Mouse (Mus musculus): ENCODE results near the gene Gm20479. TPM values are rescaled to one million over a fixed set of nuclear protein-coding genes. Genes with fewer than 3 reads are reported as not detected.
A peak's percentile ranks its signal among the peaks of the same experiment; 100 is the strongest.

Gene Gm20479
- polyA plus RNA-seq, 1 experiment from 2014 or later = 0.80 TPM

DNA sequence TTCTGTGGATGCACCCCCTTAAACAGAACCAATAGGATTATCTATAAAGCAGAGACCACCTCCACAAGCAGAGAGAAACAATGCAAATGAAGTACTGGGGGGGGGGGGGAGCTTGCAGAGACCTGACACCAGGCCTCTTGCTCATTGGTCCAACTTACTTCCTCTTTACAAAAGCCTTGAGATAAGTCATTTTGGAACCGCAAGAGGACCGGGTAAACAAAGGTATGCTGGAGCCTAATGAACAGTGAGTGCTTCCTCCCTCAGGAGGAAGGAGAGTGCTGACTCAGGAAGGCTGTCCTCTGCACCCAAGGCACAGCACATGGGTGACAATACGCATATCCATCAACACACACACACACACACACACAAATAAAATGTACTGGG, 368 bp upstream of the Gm20479 start:
- H3K9ac ChIP-seq (replicated peaks; ENCODE audit: low read length) = no peak overlapping the region; the same call in 1 of the 2 replicates
- H3K4me3 ChIP-seq (ENCODE audit: low read length) = peak overlapping the region; percentile 77; the same call in 1 of the 2 replicates
- peak overlapping the region; percentile 93 for H3K27ac ChIP-seq (ENCODE audit: low read length)
- 24% methylated on average over 3 of the region's 3 CpGs for WGBS
- peaks cover 32% of the 10 kb centered on the region for H3K4me1 ChIP-seq (ENCODE audit: insufficient read depth, low read length)
- no peak for ATAC-seq (ENCODE audit: low FRiP score, low TSS enrichment)
- H3K27me3 ChIP-seq (ENCODE audit: insufficient read depth, low read length) = peaks cover 5% of the 10 kb centered on the region; the same call in 1 of the 2 replicates
- no peaks in the 10 kb centered on the region for H3K9me3 ChIP-seq (ENCODE audit: low read length)
- H3K4me2 ChIP-seq (replicated peaks; ENCODE audit: low read depth, low read length) = peak overlapping the region; percentile 92
- peaks cover 5% of the 10 kb centered on the region; the same call in 1 of the 2 replicates for H3K36me3 ChIP-seq (ENCODE audit: insufficient read depth, low read length)

DNA sequence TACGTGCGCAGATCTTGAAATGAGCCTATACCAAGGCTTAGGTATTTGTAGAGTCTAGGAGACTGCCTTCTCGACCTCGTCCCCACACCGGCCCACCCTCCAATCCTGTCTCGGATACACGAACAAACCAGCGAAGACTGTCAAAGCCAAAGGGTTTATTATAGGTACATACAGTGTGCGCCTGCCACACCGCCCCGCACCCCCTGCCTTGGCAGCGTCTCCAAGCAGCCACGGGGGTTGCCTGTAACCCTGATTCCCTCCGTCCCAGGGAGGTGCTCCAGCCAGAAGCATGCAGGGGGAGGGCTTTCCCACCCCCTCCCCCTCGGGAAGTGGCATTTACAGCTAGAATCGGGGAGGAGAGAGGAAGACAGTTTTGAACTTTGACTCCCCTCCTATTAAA, 971 bp downstream of the Gm20479 start:
- 1% methylated on average over 16 of the region's 16 CpGs for WGBS
- Histone ChIP-seq H3K4me1 (ENCODE audit: insufficient read depth, low read length) (peaks cover 32% of the 10 kb centered on the region), H3K4me2 (replicated peaks; ENCODE audit: low read depth, low read length) (peak overlapping the region; percentile 92), H3K9me3 (ENCODE audit: low read length) (no peaks in the 10 kb centered on the region), H3K9ac (replicated peaks; ENCODE audit: low read length) (peak overlapping the region; percentile 67), H3K36me3 (ENCODE audit: insufficient read depth, low read length) (peaks cover 16% of the 10 kb centered on the region), H3K27me3 (ENCODE audit: insufficient read depth, low read length) (no peaks in the 10 kb centered on the region), H3K4me3 (ENCODE audit: low read length) (peak overlapping the region; percentile 77), H3K27ac (ENCODE audit: low read length) (peak overlapping the region; percentile 93)
- ATAC-seq (ENCODE audit: low FRiP score, low TSS enrichment) = peak; percentile 58

DNA sequence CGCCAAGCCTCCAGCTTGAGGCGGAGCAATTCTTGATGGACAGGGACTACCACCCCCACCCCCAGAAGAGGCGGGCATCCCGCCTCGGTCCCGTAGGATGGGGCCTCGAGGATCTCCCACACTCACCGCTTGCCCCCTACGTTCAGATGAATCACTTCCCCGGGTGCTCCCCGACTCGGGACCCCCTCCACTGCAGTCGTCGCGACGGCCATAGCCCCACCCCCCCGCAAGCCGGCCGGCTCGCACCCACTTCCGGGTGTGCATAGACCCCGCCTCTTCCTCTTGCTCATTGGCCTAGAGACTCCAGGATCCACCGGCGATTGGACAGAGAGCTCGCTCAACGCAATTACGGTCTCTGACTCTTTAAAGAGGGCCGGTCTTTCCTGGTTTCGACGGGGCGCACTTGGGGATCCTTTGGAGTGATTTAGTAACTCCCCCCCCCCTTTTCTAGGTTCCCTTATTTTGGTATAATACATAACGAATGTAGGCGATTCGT, 1.4 kb downstream of the Gm20479 start, which contains the start of gene Shkbp1:
Gene Shkbp1 (minus strand): TSS at position 275 of the 496 bp plus-strand sequence.
- H3K9ac ChIP-seq (replicated peaks; ENCODE audit: low read length) = peak within 1 kb of the TSS; percentile 68
- H3K9me3 ChIP-seq (ENCODE audit: low read length) = no peaks in the 10 kb centered on the region
- WGBS = under 1% methylated on average over 34 of the region's 34 CpGs
- peak within 1 kb of the TSS; percentile 93 for H3K27ac ChIP-seq (ENCODE audit: low read length)
- H3K36me3 ChIP-seq (ENCODE audit: insufficient read depth, low read length) = peaks cover 16% of the 10 kb centered on the region
- H3K4me1 ChIP-seq (ENCODE audit: insufficient read depth, low read length) = peaks cover 28% of the 10 kb centered on the region
- no peaks in the 10 kb centered on the region for H3K27me3 ChIP-seq (ENCODE audit: insufficient read depth, low read length)
- ATAC-seq (ENCODE audit: low FRiP score, low TSS enrichment) = peak; percentile 93
- peak within 1 kb of the TSS; percentile 77 for H3K4me3 ChIP-seq (ENCODE audit: low read length)
- H3K4me2 ChIP-seq (replicated peaks; ENCODE audit: low read depth, low read length) = peak within 1 kb of the TSS; percentile 92

DNA sequence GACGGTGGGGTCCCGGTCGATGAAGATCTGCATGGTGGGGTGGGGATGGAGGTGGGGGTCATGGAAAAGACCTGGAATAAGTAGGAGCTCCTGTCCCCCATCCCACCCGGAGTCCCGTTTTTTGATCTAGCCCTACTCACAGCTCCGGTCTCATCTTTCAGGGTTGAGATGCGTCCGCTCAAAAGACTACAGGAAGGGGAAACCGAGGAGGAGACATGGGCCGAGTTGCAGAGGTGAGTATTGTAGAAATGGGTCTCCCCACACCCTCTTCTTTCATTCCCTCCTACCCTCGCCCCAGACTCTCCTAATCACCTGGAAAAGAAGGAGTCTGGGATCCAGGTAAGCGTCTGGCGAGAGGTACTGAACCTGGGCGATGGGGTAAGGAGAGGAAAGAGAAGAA, 2.0 kb downstream of the Gm20479 start:
- no peaks in the 10 kb centered on the region for H3K9me3 ChIP-seq (ENCODE audit: low read length)
- peak overlapping the region; percentile 43; the same call in 1 of the 2 replicates for H3K27ac ChIP-seq (ENCODE audit: low read length)
- H3K27me3 ChIP-seq (ENCODE audit: insufficient read depth, low read length) = no peaks in the 10 kb centered on the region
- H3K4me1 ChIP-seq (ENCODE audit: insufficient read depth, low read length) = peaks cover 27% of the 10 kb centered on the region
- 7% methylated on average over 14 of the region's 14 CpGs for WGBS
- peak overlapping the region; percentile 92 for H3K4me2 ChIP-seq (replicated peaks; ENCODE audit: low read depth, low read length)
- ATAC-seq (ENCODE audit: low FRiP score, low TSS enrichment) = no peak
- peak overlapping the region; percentile 68 for H3K9ac ChIP-seq (replicated peaks; ENCODE audit: low read length)
- peak overlapping the region; percentile 77 for H3K4me3 ChIP-seq (ENCODE audit: low read length)
- H3K36me3 ChIP-seq (ENCODE audit: insufficient read depth, low read length) = peaks cover 21% of the 10 kb centered on the region

DNA sequence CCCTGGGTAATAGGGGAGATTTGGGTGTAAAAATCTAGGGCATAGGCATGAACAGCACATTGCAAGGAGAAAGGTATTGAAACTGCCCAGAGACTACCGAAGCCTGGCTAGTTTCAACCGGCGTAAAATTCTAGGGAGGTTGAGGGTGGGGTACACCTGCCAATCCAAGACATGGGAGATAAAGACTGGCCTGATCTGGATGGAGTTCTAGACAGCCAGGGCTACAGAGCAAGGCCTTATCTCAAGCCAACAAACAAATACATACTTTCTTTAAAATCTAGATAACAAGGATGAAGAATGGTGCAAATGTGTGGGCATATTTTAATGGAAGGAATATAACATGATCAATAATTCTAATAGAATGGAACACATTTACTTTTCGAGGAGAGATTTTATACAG, 2.4 kb downstream of the Gm20479 start:
- Histone ChIP-seq H3K4me1 (ENCODE audit: insufficient read depth, low read length) (peaks cover 27% of the 10 kb centered on the region), H3K4me2 (replicated peaks; ENCODE audit: low read depth, low read length) (peak overlapping the region; percentile 92), H3K9me3 (ENCODE audit: low read length) (no peaks in the 10 kb centered on the region), H3K9ac (replicated peaks; ENCODE audit: low read length) (peak overlapping the region; percentile 68; the same call in 1 of the 2 replicates), H3K27ac (ENCODE audit: low read length) (no peak overlapping the region), H3K36me3 (ENCODE audit: insufficient read depth, low read length) (peaks cover 24% of the 10 kb centered on the region), H3K4me3 (ENCODE audit: low read length) (peak overlapping the region; percentile 77), H3K27me3 (ENCODE audit: insufficient read depth, low read length) (no peaks in the 10 kb centered on the region)
- no peak; the same call in 1 of the 2 replicates for ATAC-seq (ENCODE audit: low FRiP score, low TSS enrichment)
- 43% methylated on average over 4 of the region's 4 CpGs for WGBS

DNA sequence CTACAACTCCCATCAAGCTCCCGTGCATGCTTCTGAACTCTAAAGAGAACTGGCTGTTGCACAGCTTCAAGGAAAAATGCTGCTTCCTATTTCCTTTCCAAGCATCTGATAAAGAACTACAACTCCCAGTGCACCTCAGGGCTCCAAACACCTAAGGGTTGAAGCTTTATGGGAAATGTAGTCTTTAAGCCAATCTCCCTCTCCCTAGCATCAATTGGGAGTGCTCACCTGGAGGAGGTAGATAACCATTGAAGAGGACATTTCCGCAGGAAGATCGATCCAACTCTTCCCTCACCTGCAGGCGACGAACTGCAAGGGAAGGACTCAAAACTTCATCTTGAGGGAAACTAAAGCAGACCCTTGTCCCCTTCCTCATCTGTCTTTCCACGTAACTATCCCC, 3.1 kb downstream of the Gm20479 start:
- WGBS = 11% methylated on average over 6 of the region's 6 CpGs

DNA sequence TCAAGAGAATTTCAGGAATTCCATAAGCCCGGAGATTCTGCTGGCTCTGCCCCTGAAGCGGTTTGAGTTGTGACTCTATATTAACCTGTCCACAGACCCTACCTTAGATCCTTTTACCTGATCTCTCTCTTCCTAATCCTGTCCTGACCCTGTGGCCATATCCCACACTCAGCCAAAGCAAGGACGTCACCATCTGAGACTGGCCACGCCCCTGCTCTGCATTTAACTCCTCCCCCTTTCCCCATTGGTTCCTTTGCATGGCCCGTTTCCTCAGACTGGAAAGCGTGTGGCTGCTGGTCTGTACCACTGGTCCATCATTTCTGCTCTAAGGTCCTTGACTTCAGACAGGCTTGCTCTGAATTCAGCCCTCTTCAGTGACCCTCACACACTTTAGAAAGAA, 11.8 kb downstream of the Gm20479 start:
- 22% methylated on average over 6 of the region's 6 CpGs for WGBS
- peak; percentile 50; the same call in 1 of the 2 replicates for ATAC-seq (ENCODE audit: low FRiP score, low TSS enrichment)
- peaks cover 31% of the 10 kb centered on the region for H3K36me3 ChIP-seq (ENCODE audit: insufficient read depth, low read length)
- no peak overlapping the region for H3K4me2 ChIP-seq (replicated peaks; ENCODE audit: low read depth, low read length)
- no peak overlapping the region for H3K9ac ChIP-seq (replicated peaks; ENCODE audit: low read length)
- no peaks in the 10 kb centered on the region for H3K4me1 ChIP-seq (ENCODE audit: insufficient read depth, low read length)
- H3K4me3 ChIP-seq (ENCODE audit: low read length) = no peak overlapping the region
- H3K27ac ChIP-seq (ENCODE audit: low read length) = no peak overlapping the region
- no peaks in the 10 kb centered on the region for H3K27me3 ChIP-seq (ENCODE audit: insufficient read depth, low read length)
- H3K9me3 ChIP-seq (ENCODE audit: low read length) = no peaks in the 10 kb centered on the region

More for the DNA sequence above, 3.1 kb downstream of the Gm20479 start:
- no peaks in the 10 kb centered on the region for H3K27me3 ChIP-seq (ENCODE audit: insufficient read depth, low read length)
- ATAC-seq (ENCODE audit: low FRiP score, low TSS enrichment) = 0 out of 2 replicates have a peak, but pooled peaks have one; percentile 17
- H3K4me2 ChIP-seq (replicated peaks; ENCODE audit: low read depth, low read length) = peak overlapping the region; percentile 92
- peak overlapping the region; percentile 77; the same call in 1 of the 2 replicates for H3K4me3 ChIP-seq (ENCODE audit: low read length)
- peaks cover 24% of the 10 kb centered on the region for H3K36me3 ChIP-seq (ENCODE audit: insufficient read depth, low read length)
- no peak overlapping the region for H3K9ac ChIP-seq (replicated peaks; ENCODE audit: low read length)
- peaks cover 27% of the 10 kb centered on the region for H3K4me1 ChIP-seq (ENCODE audit: insufficient read depth, low read length)
- H3K27ac ChIP-seq (ENCODE audit: low read length) = no peak overlapping the region
- H3K9me3 ChIP-seq (ENCODE audit: low read length) = no peaks in the 10 kb centered on the region

DNA sequence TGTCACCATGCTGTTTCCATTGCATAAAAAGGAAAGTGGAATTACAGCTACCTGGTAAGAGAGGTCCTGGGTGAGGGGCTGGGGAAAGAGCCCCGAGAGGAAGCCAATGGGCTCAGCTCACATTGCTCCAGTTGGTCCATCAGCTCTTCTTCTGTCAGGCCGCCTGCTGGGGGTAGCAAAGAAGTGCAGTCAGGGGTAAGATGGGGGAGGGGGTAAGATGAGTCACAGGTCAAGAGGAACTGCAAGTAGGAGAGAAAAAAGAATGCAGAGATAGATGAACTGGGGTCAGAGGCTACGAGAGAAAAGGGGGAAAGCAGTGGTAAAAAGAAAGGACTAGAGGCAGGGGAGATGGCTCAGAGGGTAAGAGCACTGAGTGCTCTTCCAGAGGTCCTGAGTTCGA, 14.6 kb downstream of the Gm20479 start:
- Histone ChIP-seq H3K9ac (replicated peaks; ENCODE audit: low read length) (no peak overlapping the region), H3K27me3 (ENCODE audit: insufficient read depth, low read length) (peaks cover 18% of the 10 kb centered on the region; the same call in 1 of the 2 replicates), H3K4me1 (ENCODE audit: insufficient read depth, low read length) (peaks cover 2% of the 10 kb centered on the region; the same call in 1 of the 2 replicates), H3K4me3 (ENCODE audit: low read length) (no peak overlapping the region), H3K36me3 (ENCODE audit: insufficient read depth, low read length) (peaks cover 16% of the 10 kb centered on the region; the same call in 1 of the 2 replicates), H3K4me2 (replicated peaks; ENCODE audit: low read depth, low read length) (no peak overlapping the region), H3K9me3 (ENCODE audit: low read length) (no peaks in the 10 kb centered on the region), H3K27ac (ENCODE audit: low read length) (no peak overlapping the region)
- WGBS = 48% methylated on average over 4 of the region's 4 CpGs
- ATAC-seq (ENCODE audit: low FRiP score, low TSS enrichment) = no peak

DNA sequence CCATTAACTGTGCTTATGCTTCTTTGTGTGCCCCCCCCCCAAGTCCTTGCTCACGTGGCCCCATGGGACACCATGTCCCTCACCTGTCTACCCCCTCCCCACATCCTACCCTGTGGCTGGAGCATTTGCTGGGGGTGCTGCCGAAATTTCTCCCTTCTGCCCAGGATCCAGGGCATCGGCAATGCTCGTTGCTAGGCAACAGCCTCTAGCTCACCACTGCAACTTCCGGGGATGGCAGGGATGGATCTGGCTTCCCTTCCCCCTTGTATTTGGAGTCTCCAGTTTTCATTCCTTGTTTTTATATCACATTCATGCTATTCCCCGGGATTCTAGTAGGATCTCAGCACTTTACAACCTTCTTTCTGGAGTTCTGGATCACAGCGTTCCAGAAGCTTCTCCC, 17.7 kb downstream of the Gm20479 start:
- H3K9me3 ChIP-seq (ENCODE audit: low read length) = no peaks in the 10 kb centered on the region
- peaks cover 8% of the 10 kb centered on the region; the same call in 1 of the 2 replicates for H3K36me3 ChIP-seq (ENCODE audit: insufficient read depth, low read length)
- H3K4me2 ChIP-seq (replicated peaks; ENCODE audit: low read depth, low read length) = no peak overlapping the region
- no peak overlapping the region for H3K9ac ChIP-seq (replicated peaks; ENCODE audit: low read length)
- WGBS = 38% methylated on average over 7 of the region's 7 CpGs
- H3K4me3 ChIP-seq (ENCODE audit: low read length) = no peak overlapping the region
- H3K27me3 ChIP-seq (ENCODE audit: insufficient read depth, low read length) = peaks cover 45% of the 10 kb centered on the region
- peaks cover 28% of the 10 kb centered on the region for H3K4me1 ChIP-seq (ENCODE audit: insufficient read depth, low read length)
- no peak for ATAC-seq (ENCODE audit: low FRiP score, low TSS enrichment)
- H3K27ac ChIP-seq (ENCODE audit: low read length) = no peak overlapping the region

DNA sequence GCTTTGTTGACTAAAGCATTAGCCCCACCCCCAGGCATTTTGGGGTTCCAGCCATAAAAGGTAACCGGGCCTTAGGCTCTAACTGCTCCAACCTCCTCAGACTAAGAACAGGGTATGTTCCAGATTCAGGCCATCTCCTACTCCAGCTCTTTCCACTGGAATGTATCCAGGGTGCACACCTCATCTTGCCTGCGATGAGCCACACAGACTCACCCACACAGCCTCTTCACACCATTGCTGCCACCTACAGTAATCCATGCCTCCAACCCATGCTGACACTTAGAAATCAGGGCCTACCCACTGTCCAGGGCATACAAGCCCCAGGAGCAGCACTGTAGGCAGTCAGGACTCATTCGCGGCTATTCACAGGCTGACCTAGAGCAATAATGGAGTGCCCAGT, 18.1 kb downstream of the Gm20479 start:
- H3K4me2 ChIP-seq (replicated peaks; ENCODE audit: low read depth, low read length) = no peak overlapping the region
- no peak overlapping the region for H3K4me3 ChIP-seq (ENCODE audit: low read length)
- no peak overlapping the region for H3K9ac ChIP-seq (replicated peaks; ENCODE audit: low read length)
- ATAC-seq (ENCODE audit: low FRiP score, low TSS enrichment) = no peak
- H3K27ac ChIP-seq (ENCODE audit: low read length) = no peak overlapping the region
- H3K36me3 ChIP-seq (ENCODE audit: insufficient read depth, low read length) = 0 out of 2 replicates have a peak, but pooled peaks cover 5% of the 10 kb centered on the region
- no peaks in the 10 kb centered on the region for H3K9me3 ChIP-seq (ENCODE audit: low read length)
- H3K4me1 ChIP-seq (ENCODE audit: insufficient read depth, low read length) = peaks cover 32% of the 10 kb centered on the region
- 72% methylated on average over 4 of the region's 4 CpGs for WGBS
- peaks cover 49% of the 10 kb centered on the region for H3K27me3 ChIP-seq (ENCODE audit: insufficient read depth, low read length)
